Mouse (Mus musculus) neural tube, embryonic 12.5 days (tissue): ENCODE measurements at regions not wholly inside any gene's neighbourhood (a gene's known extent, or its start where the extent isn't known, plus 50 kb on each side); places are given as distances from the start of the nearest gene placed in this dataset.

Experiments used
- ATAC-seq: fragments of 200-750 bp; cut with Nextera tagmentation; 2 replicates; pipeline ENCODE4 v1.8.0; 2017; ENCODE audit warnings: low read depth, mild to moderate bottlenecking, moderate TSS enrichment, moderate library complexity; ENCODE audit not compliant: low FRiP score
- H3K27ac ChIP-seq: fragments of 300-500 bp; sonication (generic); 2 replicates; pipeline ENCODE4 v1.5.1; 2016
- H3K27me3 ChIP-seq: fragments of 300-500 bp; sonication (generic); replicated peaks from 2 replicates; pipeline ENCODE4 v1.6.1; 2016; ENCODE audit warnings: mild to moderate bottlenecking
- H3K36me3 ChIP-seq: fragments of 300-500 bp; sonication (generic); 2 replicates; pipeline ENCODE4 v1.6.1; 2016; ENCODE audit warnings: mild to moderate bottlenecking
- H3K4me1 ChIP-seq: fragments of 300-500 bp; sonication (generic); 2 replicates; pipeline ENCODE4 v1.6.1; 2016
- H3K4me2 ChIP-seq: fragments of 300-500 bp; sonication (generic); replicated peaks from 2 replicates; pipeline ENCODE4 v1.6.1; 2016; ENCODE audit warnings: mild to moderate bottlenecking
- H3K4me3 ChIP-seq: fragments of 300-500 bp; sonication (generic); 2 replicates; pipeline ENCODE4 v1.5.1; 2016
- H3K9ac ChIP-seq: fragments of 300-500 bp; sonication (generic); 2 replicates; pipeline ENCODE4 v1.6.1; 2016; ENCODE audit warnings: mild to moderate bottlenecking
- H3K9me3 ChIP-seq: fragments of 300-500 bp; sonication (generic); 2 replicates; pipeline ENCODE4 v1.6.1; 2016; ENCODE audit warnings: mild to moderate bottlenecking
- WGBS: fragments of 180-500 bp; shearing (Covaris S2); methylation state at CpG from one replicate; pipeline ENCODE4 v1.1.7; 2016; 5-methylcytosine and 5-hydroxymethylcytosine counted together

DNA sequence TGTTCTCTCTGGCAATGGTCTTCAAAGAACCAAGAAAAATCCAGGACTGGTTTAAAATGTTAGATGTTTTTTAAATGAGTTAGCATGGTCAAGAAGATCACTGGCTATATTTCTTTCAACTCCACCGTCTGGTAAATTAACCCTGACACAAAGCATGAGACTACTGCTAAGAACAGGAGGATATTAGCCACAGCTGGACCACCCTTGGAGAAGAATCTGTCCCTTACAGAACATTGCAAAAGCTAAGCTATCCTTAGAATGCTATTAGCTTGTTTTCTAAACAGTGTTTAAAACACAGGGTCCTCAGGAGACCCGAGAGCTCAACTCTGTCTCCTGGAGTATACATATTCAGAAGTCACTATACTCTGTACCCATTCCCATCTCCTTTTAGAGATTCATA lies 644.9 kb downstream of the Actr3 start:
- no peak for ATAC-seq
- 72% methylated on average over 2 of the region's 2 CpGs for WGBS
- no peak overlapping the region for H3K27ac ChIP-seq
- H3K4me1 ChIP-seq, result no peaks in the 10 kb centered on the region
- no peak overlapping the region for H3K4me3 ChIP-seq
- no peak overlapping the region for H3K9ac ChIP-seq
- H3K27me3 ChIP-seq, result no peaks in the 10 kb centered on the region
- no peaks in the 10 kb centered on the region for H3K9me3 ChIP-seq
- H3K36me3 ChIP-seq, result no peaks in the 10 kb centered on the region
- H3K4me2 ChIP-seq, result no peak overlapping the region

DNA sequence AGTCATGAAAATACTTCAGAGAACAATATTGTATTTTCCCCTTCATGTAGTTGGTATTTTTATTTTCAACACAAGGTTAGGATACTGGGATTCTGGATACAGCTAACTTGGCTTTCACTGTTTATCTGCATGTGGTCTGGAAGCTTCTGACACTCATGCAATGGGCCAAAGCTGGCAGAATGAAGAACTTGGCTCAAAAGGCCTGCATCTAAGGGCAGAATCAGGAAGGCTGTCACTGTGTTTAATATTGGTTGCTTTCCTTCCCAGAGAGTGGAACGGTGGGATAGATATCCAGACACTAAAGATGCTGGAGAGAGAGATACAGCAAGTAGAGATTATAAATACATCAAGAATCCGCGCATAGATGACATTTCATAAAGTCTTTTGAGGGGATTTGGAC lies 645.4 kb downstream of the Actr3 start:
- no peak overlapping the region for H3K4me3 ChIP-seq
- 90% methylated on average over 3 of the region's 3 CpGs for WGBS
- no peak overlapping the region for H3K9ac ChIP-seq
- H3K9me3 ChIP-seq, result no peaks in the 10 kb centered on the region
- H3K4me1 ChIP-seq, result no peaks in the 10 kb centered on the region
- H3K4me2 ChIP-seq, result no peak overlapping the region
- no peak for ATAC-seq
- no peak overlapping the region for H3K27ac ChIP-seq
- H3K36me3 ChIP-seq, result no peaks in the 10 kb centered on the region
- no peaks in the 10 kb centered on the region for H3K27me3 ChIP-seq

DNA sequence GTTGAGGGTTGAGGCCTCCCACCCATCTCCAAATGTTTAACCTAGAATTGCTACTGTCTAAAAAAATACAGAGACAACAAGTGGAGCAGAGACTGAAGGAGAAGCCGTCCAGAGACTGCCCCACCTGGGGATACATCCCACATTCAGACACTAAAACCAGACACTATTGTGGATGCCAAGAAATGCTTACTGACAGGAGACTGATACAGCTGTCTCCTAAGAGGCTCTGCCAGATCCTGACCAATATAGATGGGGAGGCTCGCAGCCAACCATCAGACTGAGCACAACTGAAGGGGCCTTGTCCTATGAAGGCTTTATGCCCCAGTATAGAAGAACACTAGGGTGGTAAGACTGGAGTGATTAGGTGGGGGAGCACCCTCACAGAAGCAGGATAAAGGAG lies 652.5 kb downstream of the Actr3 start:
- Histone ChIP-seq H3K27ac (no peak overlapping the region), H3K9me3 (no peaks in the 10 kb centered on the region), H3K9ac (no peak overlapping the region), H3K27me3 (no peaks in the 10 kb centered on the region), H3K4me3 (no peak overlapping the region), H3K36me3 (no peaks in the 10 kb centered on the region), H3K4me2 (no peak overlapping the region), H3K4me1 (no peaks in the 10 kb centered on the region)
- 79% methylated on average over 2 of the region's 2 CpGs for WGBS
- no peak for ATAC-seq

DNA sequence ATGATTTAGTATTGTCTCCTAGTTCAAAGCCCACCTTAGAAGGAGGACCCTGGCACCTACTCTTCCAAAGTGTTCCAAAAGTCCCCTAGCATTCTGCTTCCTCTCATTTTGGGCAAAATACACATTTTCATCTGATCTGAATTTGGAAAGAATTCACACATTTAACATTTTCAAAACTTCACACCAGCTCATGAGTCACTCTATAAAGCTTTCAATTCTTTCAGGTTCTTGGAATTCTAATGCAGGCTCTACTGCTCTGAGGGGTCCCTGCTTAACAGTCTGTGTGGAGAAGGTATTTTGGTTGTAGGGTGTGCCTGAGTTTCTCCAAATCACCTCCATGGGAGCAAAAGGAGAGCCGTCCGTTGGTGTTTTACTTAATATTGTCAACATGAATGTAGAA lies 657.8 kb downstream of the Actr3 start:
- Histone ChIP-seq H3K4me3 (no peak overlapping the region), H3K27me3 (no peaks in the 10 kb centered on the region), H3K9me3 (no peaks in the 10 kb centered on the region), H3K36me3 (no peaks in the 10 kb centered on the region), H3K4me1 (no peaks in the 10 kb centered on the region), H3K4me2 (no peak overlapping the region), H3K9ac (no peak overlapping the region), H3K27ac (no peak overlapping the region)
- WGBS, result 90% methylated on average over 2 of the region's 2 CpGs
- no peak for ATAC-seq

DNA sequence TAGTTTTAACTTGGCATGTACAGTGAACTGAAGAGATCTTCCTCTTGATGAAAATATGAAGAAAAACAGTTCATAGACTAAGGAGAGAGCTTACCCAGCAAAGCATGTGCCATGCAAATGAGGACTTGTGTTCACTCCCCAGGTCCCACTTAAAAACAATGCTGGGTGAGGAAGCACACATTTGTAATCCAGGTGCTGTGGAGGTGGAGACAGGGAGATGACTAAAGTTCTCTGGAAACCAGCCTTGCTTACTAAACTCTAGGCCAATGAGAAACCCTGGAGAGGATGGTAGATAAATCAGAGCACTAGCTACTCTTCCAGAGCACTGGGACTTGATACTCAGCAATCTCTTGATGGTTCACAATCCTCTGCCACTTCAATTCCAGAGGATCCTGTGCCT lies 678.8 kb downstream of the Actr3 start:
- no peaks in the 10 kb centered on the region for H3K4me1 ChIP-seq
- no peak overlapping the region for H3K4me3 ChIP-seq
- no peaks in the 10 kb centered on the region for H3K27me3 ChIP-seq
- no peaks in the 10 kb centered on the region for H3K36me3 ChIP-seq
- H3K4me2 ChIP-seq, result no peak overlapping the region
- no peaks in the 10 kb centered on the region for H3K9me3 ChIP-seq
- H3K9ac ChIP-seq, result no peak overlapping the region
- H3K27ac ChIP-seq, result no peak overlapping the region
- no peak for ATAC-seq

DNA sequence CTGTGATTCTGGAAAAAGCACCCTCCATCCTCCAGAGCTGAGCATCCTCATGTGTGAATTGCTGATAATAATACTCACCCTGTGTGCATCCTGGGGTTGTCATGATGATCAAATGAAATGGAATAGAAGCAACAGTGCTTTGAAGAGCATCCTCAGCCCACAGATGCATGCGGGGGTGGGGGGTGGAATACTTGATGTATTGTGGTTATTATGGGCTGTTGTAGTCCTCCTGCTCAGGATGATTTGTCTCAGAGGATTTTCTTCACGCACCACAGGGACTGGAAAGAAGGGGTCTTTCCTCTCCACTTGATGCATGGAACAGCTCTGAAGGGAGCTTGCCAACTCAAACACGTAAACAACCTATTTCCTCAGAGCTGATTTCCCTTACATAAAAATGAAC lies 694.4 kb upstream of the Dpp10 start:
- no peak for ATAC-seq

DNA sequence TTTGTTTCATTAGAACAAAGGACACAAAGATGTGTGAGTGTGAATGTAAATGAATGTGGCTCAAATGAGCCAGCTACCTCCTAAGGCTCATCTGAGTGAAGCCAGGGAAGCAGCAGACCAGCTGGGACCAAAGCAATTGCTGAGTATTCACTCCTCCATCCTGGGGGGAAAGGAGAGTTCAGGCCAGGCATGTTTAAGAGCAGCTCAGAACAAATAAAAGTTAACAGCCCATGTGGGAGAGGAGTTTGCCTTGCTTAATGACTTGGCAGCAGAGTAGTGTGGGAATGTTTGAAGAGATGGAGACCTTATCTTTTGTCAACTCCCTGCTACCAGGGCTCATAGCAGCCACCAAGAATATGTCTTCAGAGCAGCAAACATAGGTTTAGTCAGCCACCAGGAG lies 685.0 kb upstream of the Dpp10 start:
- ATAC-seq, result no peak
- no peak overlapping the region for H3K4me3 ChIP-seq
- H3K27me3 ChIP-seq, result no peaks in the 10 kb centered on the region
- H3K4me2 ChIP-seq, result no peak overlapping the region
- no peaks in the 10 kb centered on the region for H3K36me3 ChIP-seq
- H3K27ac ChIP-seq, result no peak overlapping the region
- no peaks in the 10 kb centered on the region for H3K4me1 ChIP-seq
- no peak overlapping the region for H3K9ac ChIP-seq
- H3K9me3 ChIP-seq, result no peaks in the 10 kb centered on the region

More for the DNA sequence above, 694.4 kb upstream of the Dpp10 start:
- H3K9ac ChIP-seq, result no peak overlapping the region
- H3K4me1 ChIP-seq, result no peaks in the 10 kb centered on the region
- WGBS, result 79% methylated on average over 3 of the region's 3 CpGs
- no peaks in the 10 kb centered on the region for H3K36me3 ChIP-seq
- no peak overlapping the region for H3K4me3 ChIP-seq
- H3K9me3 ChIP-seq, result no peaks in the 10 kb centered on the region
- H3K27ac ChIP-seq, result no peak overlapping the region
- no peak overlapping the region for H3K4me2 ChIP-seq
- no peaks in the 10 kb centered on the region for H3K27me3 ChIP-seq

DNA sequence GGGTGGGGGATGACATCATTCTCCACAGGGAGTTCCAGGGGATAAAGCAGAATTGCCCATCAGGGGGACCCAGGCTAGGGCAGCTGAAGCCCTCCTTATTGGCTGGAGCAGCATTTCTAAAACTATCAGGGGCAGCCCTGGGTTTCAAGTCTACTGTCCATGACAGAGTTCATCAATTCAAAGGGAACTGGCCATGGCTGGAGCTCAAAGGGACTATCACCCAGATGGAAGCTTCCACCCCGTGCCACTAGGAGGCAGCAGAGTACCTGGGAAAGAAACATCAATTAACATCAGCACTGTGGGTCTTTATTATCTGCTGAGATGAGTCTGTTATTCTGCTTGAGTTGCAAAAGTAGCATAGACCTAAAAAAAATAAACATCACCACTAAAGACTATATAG lies 672.7 kb upstream of the Dpp10 start:
- Histone ChIP-seq H3K4me3 (no peak overlapping the region), H3K4me1 (no peaks in the 10 kb centered on the region), H3K9ac (no peak overlapping the region), H3K36me3 (no peaks in the 10 kb centered on the region), H3K27ac (no peak overlapping the region), H3K27me3 (no peaks in the 10 kb centered on the region), H3K4me2 (no peak overlapping the region), H3K9me3 (no peaks in the 10 kb centered on the region)
- peak; percentile 65 for ATAC-seq
- WGBS, result 0% methylated on average over 1 of the region's 1 CpGs

DNA sequence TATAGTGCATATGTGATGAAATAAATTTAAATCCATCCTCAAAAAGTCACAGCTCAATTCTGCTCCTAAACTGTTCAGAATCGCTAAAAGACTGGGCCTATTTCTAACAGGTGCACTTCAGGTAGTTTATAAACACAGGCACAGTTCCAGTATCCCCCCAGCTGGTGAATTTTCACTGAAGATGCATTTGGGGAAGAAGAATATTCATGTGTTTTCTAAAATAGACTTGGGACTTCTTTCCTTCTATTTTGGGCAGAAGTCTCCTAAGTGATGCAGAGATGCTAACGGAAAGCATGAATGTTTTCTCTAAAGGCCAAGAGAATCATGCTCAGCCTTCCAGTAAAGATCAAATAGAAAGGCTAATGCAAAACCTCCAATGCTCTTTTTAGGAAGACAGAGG lies 660.9 kb upstream of the Dpp10 start:
- Histone ChIP-seq H3K4me1 (no peaks in the 10 kb centered on the region), H3K9me3 (no peaks in the 10 kb centered on the region), H3K4me2 (no peak overlapping the region), H3K27me3 (no peaks in the 10 kb centered on the region), H3K27ac (no peak overlapping the region), H3K36me3 (no peaks in the 10 kb centered on the region), H3K9ac (no peak overlapping the region), H3K4me3 (no peak overlapping the region)
- no peak for ATAC-seq
- 86% methylated on average over 2 of the region's 2 CpGs for WGBS

DNA sequence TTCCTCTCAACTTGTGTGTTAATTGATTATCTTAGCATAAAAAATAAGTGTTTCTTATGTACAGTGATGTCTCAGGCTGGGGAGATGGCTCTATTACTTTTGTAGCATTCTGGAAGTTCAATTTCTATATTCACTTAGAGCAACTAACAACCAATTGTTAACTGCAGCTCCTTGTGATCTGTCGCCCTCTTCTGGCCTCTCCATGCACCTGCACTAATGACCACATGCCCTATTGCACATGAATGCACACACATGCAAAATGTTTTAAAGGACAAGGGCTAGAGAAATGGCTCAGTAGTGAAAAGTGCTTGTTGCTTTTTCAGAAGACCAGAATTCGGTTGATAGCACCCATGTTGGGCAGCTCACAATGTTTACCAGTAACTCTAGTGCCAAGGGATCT lies 629.1 kb upstream of the Dpp10 start:
- no peaks in the 10 kb centered on the region for H3K9me3 ChIP-seq
- H3K9ac ChIP-seq, result no peak overlapping the region
- no peak for ATAC-seq
- WGBS, result 25% methylated on average over 2 of the region's 2 CpGs
- no peak overlapping the region for H3K27ac ChIP-seq
- no peaks in the 10 kb centered on the region for H3K4me1 ChIP-seq
- no peaks in the 10 kb centered on the region for H3K36me3 ChIP-seq
- no peak overlapping the region for H3K4me3 ChIP-seq
- H3K4me2 ChIP-seq, result no peak overlapping the region
- H3K27me3 ChIP-seq, result no peaks in the 10 kb centered on the region

DNA sequence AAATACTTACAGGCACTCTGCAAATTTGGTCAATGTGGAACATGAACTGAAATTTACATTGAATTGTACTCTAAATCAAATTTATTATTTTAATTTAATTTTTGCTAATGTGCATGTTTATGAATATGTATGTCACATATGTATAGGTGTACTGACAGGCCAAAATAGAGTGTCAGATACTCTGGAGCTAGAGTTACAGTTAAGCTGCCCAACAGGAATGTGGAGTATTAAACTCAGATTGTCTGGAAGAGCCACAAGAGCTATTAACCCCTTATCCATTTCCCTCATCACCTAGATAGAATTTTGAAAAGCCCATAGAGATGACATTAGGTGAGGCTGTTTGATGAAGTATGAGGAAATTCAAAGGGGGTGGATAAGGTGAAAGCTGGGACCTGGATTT lies 607.5 kb upstream of the Dpp10 start:
- ATAC-seq, result 0 out of 2 replicates have a peak, but pooled peaks have one; percentile 50
- Histone ChIP-seq H3K9ac (no peak overlapping the region), H3K9me3 (no peaks in the 10 kb centered on the region), H3K4me2 (no peak overlapping the region), H3K27me3 (no peaks in the 10 kb centered on the region), H3K27ac (no peak overlapping the region), H3K36me3 (no peaks in the 10 kb centered on the region), H3K4me3 (no peak overlapping the region), H3K4me1 (no peaks in the 10 kb centered on the region)

DNA sequence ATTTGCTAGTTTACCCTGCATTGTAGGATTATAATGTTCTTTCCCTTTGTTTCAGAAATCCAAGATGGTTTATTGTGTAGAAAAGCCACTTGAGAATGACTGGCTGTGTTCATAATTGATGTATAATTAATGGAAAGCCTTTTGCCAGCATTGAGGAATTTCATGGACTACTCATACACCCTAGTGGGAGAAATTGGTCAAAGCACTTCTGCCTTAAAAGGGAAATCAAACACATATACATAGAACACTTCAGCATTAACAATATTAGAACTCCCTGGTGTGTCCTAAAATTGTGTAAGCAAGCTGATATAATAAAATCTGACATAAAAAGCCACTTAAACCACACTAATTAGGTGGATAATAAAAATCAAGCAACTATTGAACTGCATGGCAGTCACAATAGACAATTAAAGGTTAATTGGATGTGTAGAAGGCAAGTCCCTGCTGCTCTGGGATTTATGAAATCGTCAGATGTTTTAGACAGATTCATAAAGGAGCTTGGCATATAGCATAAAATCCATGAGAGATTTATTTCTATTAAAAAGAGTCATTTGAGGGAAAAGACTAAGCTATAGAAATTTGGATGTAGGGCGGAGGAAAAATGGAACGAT lies 607.0 kb upstream of the Dpp10 start:
- Histone ChIP-seq H3K27ac (no peak overlapping the region), H3K36me3 (no peaks in the 10 kb centered on the region), H3K9me3 (no peaks in the 10 kb centered on the region), H3K4me1 (no peaks in the 10 kb centered on the region), H3K9ac (no peak overlapping the region), H3K4me3 (no peak overlapping the region), H3K4me2 (no peak overlapping the region), H3K27me3 (no peaks in the 10 kb centered on the region)
- ATAC-seq, result peak; percentile 82
- WGBS, result 79% methylated on average over 3 of the region's 3 CpGs

DNA sequence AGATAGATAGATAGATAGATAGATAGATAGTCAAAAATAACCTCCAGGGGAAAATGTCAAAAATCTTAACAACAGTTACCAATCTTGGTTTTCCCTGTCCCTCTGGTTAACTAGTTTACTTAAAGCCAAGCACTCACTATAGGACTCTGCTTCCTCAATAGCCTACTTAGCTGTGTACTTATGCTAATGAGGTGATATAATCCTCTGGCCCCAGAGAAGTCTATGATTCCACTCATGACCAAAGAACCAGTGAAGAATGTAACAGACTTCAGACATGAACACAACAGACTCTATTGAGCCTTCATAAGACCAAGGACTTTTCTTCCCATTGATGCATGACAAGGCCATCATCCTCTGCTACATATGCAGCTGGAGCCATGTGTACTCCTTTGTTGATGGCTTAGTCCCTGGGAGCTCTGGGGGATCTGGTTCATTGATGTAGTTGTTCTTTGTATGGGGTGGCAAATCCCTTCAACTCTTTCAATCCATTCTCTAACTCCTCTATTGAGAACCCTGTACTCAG lies 589.9 kb upstream of the Dpp10 start:
- Histone ChIP-seq H3K27ac (no peak overlapping the region), H3K27me3 (no peaks in the 10 kb centered on the region), H3K4me2 (no peak overlapping the region), H3K9me3 (no peaks in the 10 kb centered on the region), H3K4me1 (no peaks in the 10 kb centered on the region), H3K4me3 (no peak overlapping the region), H3K9ac (no peak overlapping the region), H3K36me3 (no peaks in the 10 kb centered on the region)
- ATAC-seq, result no peak
